Mouse (Mus musculus): ENCODE measurements around the gene Slc45a2.
"Not testable (repeated sequence)": the region's sequence is repeated elsewhere in the genome, so short reads cannot be mapped to it uniquely, and the experiment has no call there.

Gene Slc45a2

GRCm38 (mm10) chr15:11000421-11000820 lies at the start of gene Slc45a2:
TSS of gene Slc45a2 (plus strand) at chr15:11000721.
- no peak for DNase-seq (ENCODE audit: low spot score in 2 of 2)

- DNase-seq (ENCODE audit: low spot score in 2 of 2) = no peak
Observed at GRCm38 (mm10) chr15:10951951-10952759, 48.4 kb upstream of the Slc45a2 start, which contains the start of gene C1qtnf3. TSS of gene C1qtnf3 (plus strand) at chr15:10952332.

DNA sequence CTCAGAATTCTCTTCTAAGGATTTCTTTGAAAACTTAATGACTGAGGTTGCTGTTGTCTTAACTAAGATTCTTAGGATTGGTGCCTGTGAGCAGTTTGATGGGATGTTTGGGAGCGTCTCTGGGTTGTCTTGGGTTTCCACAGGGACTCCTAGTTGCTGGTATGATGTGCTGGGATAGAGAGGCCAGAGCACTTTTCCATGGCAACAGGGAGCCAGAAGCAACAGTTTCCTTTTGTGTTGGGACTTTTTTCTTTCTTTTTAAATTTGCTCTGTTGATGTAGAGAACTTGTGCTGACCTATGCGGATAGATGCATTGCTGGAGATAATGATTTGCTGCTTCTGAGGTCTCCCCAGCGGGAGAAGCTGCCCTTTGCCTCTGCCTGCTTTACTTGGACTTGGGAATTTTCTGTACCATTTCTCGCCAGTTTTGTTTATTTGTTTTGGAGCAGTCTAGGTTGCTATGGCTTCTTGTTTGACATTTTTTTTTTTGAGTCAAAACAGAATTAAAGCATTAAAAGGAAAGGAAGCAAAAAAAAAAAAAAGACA lies 47.7 kb upstream of the Slc45a2 start:
- no peak for DNase-seq (ENCODE audit: low spot score in 2 of 2)

- no peak for DNase-seq (ENCODE audit: low spot score in 2 of 2)
Observed at GRCm38 (mm10) chr15:10953465-10953864, 47.1 kb upstream of the Slc45a2 start.

DNA sequence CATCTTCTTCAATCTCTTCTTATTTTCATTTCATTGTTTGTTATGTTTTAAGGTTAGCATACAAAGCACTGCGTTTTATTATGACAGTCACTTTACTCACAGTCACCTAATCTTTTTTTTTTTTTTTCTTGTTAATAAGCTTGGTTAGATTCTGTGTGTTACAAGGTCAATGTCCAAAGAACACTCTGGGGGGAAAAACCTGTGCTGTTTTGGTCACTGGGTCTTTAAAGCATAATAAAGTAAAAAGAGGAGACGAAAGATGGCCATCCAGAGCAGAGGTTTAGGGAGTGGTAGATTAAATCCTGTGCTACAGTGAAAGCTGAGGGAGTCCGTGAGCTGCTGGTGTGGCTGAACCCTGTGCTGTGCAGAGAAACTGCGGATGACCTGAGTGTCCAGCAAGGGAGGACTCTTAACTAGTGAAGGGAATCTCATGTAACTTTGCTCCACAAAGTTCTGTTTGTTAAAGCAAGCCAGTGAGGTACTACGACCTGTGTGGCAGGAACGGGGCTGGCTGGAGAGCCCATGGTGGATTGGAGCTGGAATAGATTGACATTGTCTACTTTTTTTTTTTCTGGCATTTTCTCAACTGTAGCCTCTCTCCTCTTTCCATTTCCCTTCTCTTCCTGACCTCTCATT lies 46.0 kb upstream of the Slc45a2 start:
- DNase-seq (ENCODE audit: low spot score in 2 of 2) = no peak

DNA sequence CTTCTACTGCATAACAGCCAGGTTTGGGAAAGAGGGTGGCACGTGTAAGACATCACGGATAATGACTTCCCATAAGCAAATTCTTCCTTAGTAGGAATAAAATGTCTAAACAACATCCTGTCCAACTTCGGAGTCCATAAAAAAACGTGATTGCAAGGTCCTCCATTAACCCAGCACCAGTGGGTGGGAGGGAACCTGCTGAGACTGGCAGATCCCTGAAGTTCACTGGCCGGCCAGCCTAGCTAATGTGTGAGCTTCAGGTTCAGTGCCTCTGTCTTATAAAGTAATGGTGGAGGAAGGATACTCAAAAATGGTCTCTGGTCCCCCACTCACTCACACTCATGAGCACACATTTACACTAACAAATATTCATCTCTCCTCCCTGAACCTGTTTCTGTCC lies 45.4 kb upstream of the Slc45a2 start:
- no peak for DNase-seq (ENCODE audit: low spot score in 2 of 2)

- DNase-seq (ENCODE audit: low spot score in 2 of 2) = no peak
Observed at GRCm38 (mm10) chr15:10956706-10957105, 43.8 kb upstream of the Slc45a2 start.

- DNase-seq (ENCODE audit: low spot score in 2 of 2) = no peak
Observed at GRCm38 (mm10) chr15:10959277-10960026, 41.1 kb upstream of the Slc45a2 start.

- no peak for DNase-seq (ENCODE audit: low spot score in 2 of 2)
Observed at GRCm38 (mm10) chr15:10960267-10960666, 40.3 kb upstream of the Slc45a2 start.

- DNase-seq (ENCODE audit: low spot score in 2 of 2) = no peak
Observed at GRCm38 (mm10) chr15:10962601-10963000, 37.9 kb upstream of the Slc45a2 start.

- no peak for DNase-seq (ENCODE audit: low spot score in 2 of 2)
Observed at GRCm38 (mm10) chr15:10969439-10969838, 31.1 kb upstream of the Slc45a2 start.

GRCm38 (mm10) chr15:10970777-10971176 lies 29.7 kb upstream of the Slc45a2 start:
- DNase-seq (ENCODE audit: low spot score in 2 of 2) = no peak

DNA sequence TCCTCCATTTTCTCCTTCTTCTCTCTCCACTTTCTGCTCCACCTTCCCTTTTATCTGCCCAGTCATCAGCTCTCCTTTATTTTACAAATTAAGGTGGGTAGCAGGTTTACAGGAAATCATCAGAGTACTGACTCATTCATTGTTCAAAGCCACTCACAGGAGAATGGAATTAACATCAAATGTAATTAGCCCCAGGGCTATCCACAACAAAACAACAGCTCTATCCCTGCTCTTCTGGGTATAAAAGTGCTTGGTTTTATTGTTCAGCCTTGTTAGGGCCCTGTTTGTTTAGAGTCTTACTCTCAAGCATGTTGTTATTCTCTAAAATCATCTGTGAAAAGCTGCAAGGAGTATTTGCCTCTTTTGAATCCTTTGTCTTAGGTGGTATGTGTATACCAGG lies 23.4 kb upstream of the Slc45a2 start:
- no peak for DNase-seq (ENCODE audit: low spot score in 2 of 2)

GRCm38 (mm10) chr15:10980712-10981111 lies 19.8 kb upstream of the Slc45a2 start:
- no peak for DNase-seq (ENCODE audit: low spot score in 2 of 2)

GRCm38 (mm10) chr15:10981377-10982063 lies 19.0 kb upstream of the Slc45a2 start, which contains the start of gene Amacr:
TSS of gene Amacr (plus strand) at chr15:10981756.
- DNase-seq (ENCODE audit: low spot score in 2 of 2) = peak; percentile 91

DNA sequence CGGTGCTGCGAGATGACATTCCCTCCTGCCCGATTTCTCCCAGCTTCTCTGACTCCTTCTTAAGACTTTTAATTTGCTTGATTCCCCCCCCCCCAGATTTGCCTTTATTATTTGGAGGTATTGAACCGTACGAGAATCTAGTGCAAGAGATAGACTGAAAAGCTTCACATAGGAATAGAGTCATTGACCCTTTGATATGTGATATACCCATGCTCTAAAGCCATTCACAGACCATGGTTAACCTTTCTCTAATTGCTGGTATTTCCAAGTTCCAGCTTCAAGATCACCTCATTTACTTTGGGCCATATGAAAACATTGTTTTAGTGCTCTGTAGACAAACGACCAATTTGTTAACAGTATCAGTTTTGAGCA lies 18.5 kb upstream of the Slc45a2 start:
- no peak for DNase-seq (ENCODE audit: low spot score in 2 of 2)

GRCm38 (mm10) chr15:10985756-10986155 lies 14.8 kb upstream of the Slc45a2 start:
- DNase-seq (ENCODE audit: low spot score in 2 of 2) = no peak

GRCm38 (mm10) chr15:10986477-10986876 lies 14.0 kb upstream of the Slc45a2 start:
- not testable (repeated sequence) for DNase-seq (ENCODE audit: low spot score in 2 of 2)

DNA sequence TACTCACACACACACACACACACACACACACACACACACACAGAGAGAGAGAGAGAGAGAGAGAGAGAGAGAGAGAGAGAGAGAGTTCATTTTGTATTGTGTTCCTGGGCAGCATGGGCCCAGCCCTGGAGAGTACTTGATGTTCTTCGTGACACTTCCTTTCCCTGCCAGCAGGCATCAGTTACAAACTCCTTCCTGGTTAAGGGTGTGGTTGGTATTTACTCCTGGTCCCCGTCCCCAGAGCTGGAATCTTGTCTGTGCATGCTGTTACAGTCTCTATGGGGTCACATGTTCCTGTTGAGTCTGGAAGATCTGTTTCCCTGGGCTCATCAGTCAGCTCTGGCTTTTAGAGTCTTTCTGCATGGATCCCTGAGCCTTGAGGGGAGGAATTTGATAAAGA lies 10.1 kb upstream of the Slc45a2 start:
- no peak for DNase-seq (ENCODE audit: low spot score in 2 of 2)

GRCm38 (mm10) chr15:10991566-10991965 lies 9.0 kb upstream of the Slc45a2 start:
- no peak for DNase-seq (ENCODE audit: low spot score in 2 of 2)

- no peak for DNase-seq (ENCODE audit: low spot score in 2 of 2)
Observed at GRCm38 (mm10) chr15:10999832-11000231, 689 bp upstream of the Slc45a2 start.

DNA sequence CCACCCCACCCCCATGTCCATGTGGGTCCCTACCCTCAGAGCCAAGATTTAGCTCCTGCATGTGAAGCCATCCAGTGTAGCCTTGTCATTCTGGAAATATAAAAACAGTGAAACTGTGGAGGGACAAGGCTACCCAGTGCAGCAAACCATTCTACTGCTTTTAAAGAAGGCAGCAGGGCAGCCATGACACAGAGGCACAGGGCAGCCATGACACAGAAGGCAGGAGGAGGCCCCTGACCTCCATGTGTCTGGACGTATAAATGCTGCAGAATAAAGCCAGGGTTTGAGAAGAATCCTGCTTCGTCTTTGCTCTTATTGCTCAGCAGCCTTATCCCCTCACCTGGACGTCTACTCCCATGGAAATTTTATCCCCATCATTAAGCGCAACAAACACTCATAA lies 3.3 kb downstream of the Slc45a2 start:
- no peak for DNase-seq (ENCODE audit: low spot score in 2 of 2)

Measured in right cerebral cortex, postnatal 10 days (tissue).